Mouse (Mus musculus) MEL (cell line): ENCODE measurements around the gene D230025D16Rik. TPM values are rescaled to one million over a fixed set of nuclear protein-coding genes. Genes with fewer than 3 reads are reported as not detected.

ENCODE experiments used
- DNase-seq: peaks from one replicate; pipeline ENCODE4 v3.0.0; 2011; ENCODE audit warnings: low read depth, low spot score
- H3K27ac ChIP-seq: 2 replicates; pipeline ENCODE4 v1.5.1; 2012; ENCODE audit warnings: low read depth, mild to moderate bottlenecking, control low read depth, low read length, moderate library complexity; ENCODE audit not compliant: control insufficient read depth
- H3K27me3 ChIP-seq, 2 experiments: fragments of 150-350 bp in 1 of 2; sonication (generic) in 1 of 2; 2 replicates each; pipeline ENCODE4 v1.6.1; 2012; ENCODE audit warnings: low read length in 2 of 2, mild to moderate bottlenecking in 2 of 2, improper control_type of control experiment in 1 of 2, moderate library complexity in 1 of 2; ENCODE audit not compliant: insufficient read depth in 2 of 2, control insufficient read depth in 1 of 2
- H3K36me3 ChIP-seq, 2 experiments: 2 replicates each; pipeline ENCODE4 v1.6.1; 2012 to 2014; ENCODE audit warnings: low read length in 2 of 2, improper control_type of control experiment in 1 of 2, inconsistent platforms in 1 of 2, mild to moderate bottlenecking in 1 of 2; ENCODE audit not compliant: insufficient read depth in 2 of 2, control insufficient read depth in 1 of 2
- H3K4me1 ChIP-seq, 2 experiments: fragments of 150-350 bp in 1 of 2; sonication (generic) in 1 of 2; 2 replicates each; pipeline ENCODE4 v1.6.1; 2012; ENCODE audit warnings: low read length in 2 of 2, improper control_type of control experiment in 1 of 2, mild to moderate bottlenecking in 1 of 2; ENCODE audit not compliant: insufficient read depth in 2 of 2, control insufficient read depth in 1 of 2
- H3K4me3 ChIP-seq, 2 experiments: fragments of 150-350 bp in 1 of 2; sonication (generic) in 1 of 2; 2 replicates each; pipeline ENCODE4 v1.5.1; 2012; ENCODE audit warnings: low read depth in 2 of 2, low read length in 2 of 2, mild to moderate bottlenecking in 2 of 2, moderate library complexity in 2 of 2, control low read depth in 1 of 2, improper control_type of control experiment in 1 of 2; ENCODE audit not compliant: control insufficient read depth in 1 of 2, insufficient read depth in 1 of 2
- H3K79me2 ChIP-seq: 2 replicates; pipeline ENCODE4 v1.6.1; 2012; ENCODE audit warnings: mild to moderate bottlenecking, low read length, moderate library complexity; ENCODE audit not compliant: control insufficient read depth, poor library complexity, insufficient read depth
- H3K9ac ChIP-seq: 2 replicates; pipeline ENCODE4 v1.6.1; 2012; ENCODE audit warnings: low read depth, mild to moderate bottlenecking, control low read depth, low read length, moderate library complexity; ENCODE audit not compliant: control insufficient read depth, poor library complexity, severe bottlenecking
- H3K9me3 ChIP-seq: fragments of 150-350 bp; sonication (generic); replicated peaks from 2 replicates; pipeline ENCODE4 v1.6.1; 2012; ENCODE audit warnings: mild to moderate bottlenecking, low read length, improper control_type of control experiment, moderate library complexity; ENCODE audit not compliant: insufficient read depth
- CHD1 ChIP-seq: IDR thresholded peaks from 2 replicates; pipeline ENCODE4 v1.6.1; 2012; ENCODE audit warnings: low read depth, mild to moderate bottlenecking, inconsistent platforms, low read length, improper control_type of control experiment
- ELF1 ChIP-seq: IDR thresholded peaks from 2 replicates; pipeline ENCODE4 v1.6.1; 2014; ENCODE audit warnings: low read depth, mild to moderate bottlenecking, inconsistent platforms, low read length, improper control_type of control experiment, moderate library complexity
- GABPA ChIP-seq: IDR thresholded peaks from 2 replicates; pipeline ENCODE4 v1.6.1; 2012; ENCODE audit warnings: low read depth, mild to moderate bottlenecking, inconsistent platforms, low read length, improper control_type of control experiment, moderate library complexity
- GATA1 ChIP-seq: IDR thresholded peaks from 2 replicates; pipeline ENCODE4 v1.6.1; 2011; ENCODE audit warnings: low read depth, low read length, improper control_type of control experiment
- HCFC1 ChIP-seq: IDR thresholded peaks from 2 replicates; pipeline ENCODE4 v1.6.1; 2012; ENCODE audit warnings: low read depth, mild to moderate bottlenecking, inconsistent platforms, low read length, improper control_type of control experiment, moderate library complexity
- MEF2A ChIP-seq: IDR thresholded peaks from 2 replicates; pipeline ENCODE4 v1.6.1; 2014; ENCODE audit warnings: low read depth, mild to moderate bottlenecking, inconsistent platforms, low read length, improper control_type of control experiment; ENCODE audit not compliant: poor library complexity, insufficient replicate concordance, severe bottlenecking; ENCODE audit errors: extremely low read depth
- MYC ChIP-seq: IDR thresholded peaks from 2 replicates; pipeline ENCODE4 v1.6.1; 2011; ENCODE audit warnings: low read depth, mild to moderate bottlenecking, low read length, improper control_type of control experiment, moderate library complexity
- NRF1 ChIP-seq: IDR thresholded peaks from 2 replicates; pipeline ENCODE4 v1.6.1; 2014; ENCODE audit warnings: low read depth, mild to moderate bottlenecking, inconsistent platforms, low read length, improper control_type of control experiment, moderate library complexity; ENCODE audit not compliant: poor library complexity, insufficient read depth, severe bottlenecking
- POLR2AphosphoS2 ChIP-seq: IDR thresholded peaks from 2 replicates; pipeline ENCODE4 v1.6.1; 2011; ENCODE audit warnings: low read length, improper control_type of control experiment
- SIN3A ChIP-seq: IDR thresholded peaks from 2 replicates; pipeline ENCODE4 v1.6.1; 2012; ENCODE audit warnings: low read length, improper control_type of control experiment, inconsistent platforms
- TAL1 ChIP-seq: IDR thresholded peaks from 2 replicates; pipeline ENCODE4 v1.6.1; 2012; ENCODE audit warnings: mild to moderate bottlenecking, inconsistent platforms, low read length, moderate library complexity, mixed read lengths
- UBTF ChIP-seq: IDR thresholded peaks from 2 replicates; pipeline ENCODE4 v1.6.1; 2012; ENCODE audit warnings: low read depth, mild to moderate bottlenecking, inconsistent platforms, low read length, improper control_type of control experiment, moderate library complexity, borderline replicate concordance; ENCODE audit not compliant: insufficient read depth
- ZMIZ1 ChIP-seq: IDR thresholded peaks from 2 replicates; pipeline ENCODE4 v1.6.1; 2012; ENCODE audit warnings: low read depth, mild to moderate bottlenecking, inconsistent platforms, low read length, improper control_type of control experiment, moderate library complexity
- polyA plus RNA-seq, 2 experiments: library from polyadenylated mRNA; stranded (reverse) in 1 of 2; unstranded in 1 of 2; fragments of >175 nt in 1 of 2; fragments of >200 nt in 1 of 2; gene quantifications; 2 replicates each; pipeline versions ENCODE4 v1.2.1 to v1.2.4; 2012; ENCODE audit warnings: low replicate concordance in 2 of 2, low read depth in 1 of 2; ENCODE audit not compliant: insufficient read length in 2 of 2, insufficient read depth in 1 of 2, missing spikeins in 1 of 2
- total RNA-seq: library from RNA; depleted of rRNA; stranded (reverse); fragments of 300-350 nt; gene quantifications from 2 replicates; pipeline ENCODE4 v1.2.3, GENCODE M21; 2012

Gene D230025D16Rik
- total and polyA plus RNA-seq, 3 experiments: 18.3 to 22.4 TPM; not detected in 1

DNA sequence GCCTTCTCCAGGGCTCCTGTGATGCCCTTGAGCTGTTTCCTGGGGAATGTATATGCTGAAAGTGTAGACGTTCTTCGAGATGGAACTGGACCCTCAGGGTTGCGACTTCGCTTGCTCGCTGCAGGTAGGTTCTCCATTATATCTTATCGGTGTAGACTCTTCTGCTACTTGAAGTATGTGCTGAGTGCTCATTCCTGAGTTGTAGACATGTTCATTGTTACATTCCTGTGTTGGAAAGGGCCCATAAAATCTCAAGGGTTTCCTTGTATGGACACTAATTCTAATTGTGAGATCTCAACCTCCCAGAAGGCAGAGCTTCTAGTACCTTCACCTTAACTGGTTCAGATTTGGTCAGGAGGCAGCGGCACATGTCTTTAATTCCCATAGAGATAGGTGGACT lies 16.1 kb downstream of the D230025D16Rik start:
- H3K27me3 ChIP-seq: no peaks in the 10 kb centered on the region
- no peaks in the 10 kb centered on the region for H3K79me2 ChIP-seq
- peaks cover 0 to 3% of the 10 kb centered on the region in 2 experiments; a peak in 2 of 4 replicates for H3K4me1 ChIP-seq
- no peak overlapping the region for H3K27ac ChIP-seq
- H3K9me3 ChIP-seq: no peaks in the 10 kb centered on the region
- H3K4me3 ChIP-seq: no peak overlapping the region
- no peak overlapping the region for H3K9ac ChIP-seq
- peaks cover 3 to 5% of the 10 kb centered on the region in 2 experiments for H3K36me3 ChIP-seq
- no peak for DNase-seq
- no peak for TF ChIP-seq GABPA

DNA sequence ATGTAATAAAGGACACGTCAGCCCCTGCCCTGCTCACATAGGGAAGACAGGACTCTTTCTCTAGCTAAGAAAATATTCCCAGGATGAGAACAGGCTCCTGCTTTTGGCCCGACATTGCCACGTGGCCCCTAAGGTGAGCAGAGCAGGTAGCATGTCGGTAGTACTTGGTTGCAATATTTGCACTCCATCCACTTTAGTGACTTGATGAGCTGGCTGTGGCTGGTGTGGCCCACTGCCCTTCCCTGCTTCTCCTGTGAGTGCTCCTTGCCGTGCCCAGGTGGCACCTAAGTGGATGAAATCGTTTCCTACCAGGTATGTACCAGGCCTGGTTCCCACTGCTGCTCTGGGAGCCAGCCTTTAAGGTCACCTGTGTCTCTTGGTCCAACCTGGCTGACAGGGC lies 27.0 kb downstream of the D230025D16Rik start:
- Histone ChIP-seq H3K27me3 (no peaks in the 10 kb centered on the region), H3K79me2 (no peaks in the 10 kb centered on the region; the same call in 1 of the 2 replicates), H3K36me3 (peaks cover 2 to 13% of the 10 kb centered on the region in 2 experiments)
- DNase-seq: no peak
- TF ChIP-seq POLR2AphosphoS2 (no peak), HCFC1 (no peak), SIN3A (no peak), MYC (no peak), TAL1 (no peak), CHD1 (no peak), UBTF (no peak), GATA1 (no peak), MEF2A (no peak), ZMIZ1 (no peak), GABPA (no peak), NRF1 (no peak), ELF1 (no peak)
- TF ChIP-seq, all 39 proteins: peak for 0
- H3K9me3 ChIP-seq: no peaks in the 10 kb centered on the region
- H3K27ac ChIP-seq: no peak overlapping the region
- no peak overlapping the region for H3K4me3 ChIP-seq
- no peak overlapping the region for H3K9ac ChIP-seq
- peaks cover 2 to 14% of the 10 kb centered on the region in 2 experiments; a peak in 3 of 4 replicates for H3K4me1 ChIP-seq
